Mouse (Mus musculus): ENCODE results near the gene Gm16368. TPM values are rescaled to one million over a fixed set of nuclear protein-coding genes. Genes with fewer than 3 reads are reported as not detected.

Gm16368 gene
- not detected for polyA plus RNA-seq (2017; shearing (Covaris generic))

GRCm38 (mm10) chr12:88083397-88083796 lies at the start of gene Gm16368:
TSS of gene Gm16368 (plus strand) at chr12:88083697.

Other genes starting within 250 kb of the Gm16368 start
- 0.56 TPM for gene Gm2001, start 241.4 kb upstream of the Gm16368 start, polyA plus RNA-seq (2017; shearing (Covaris generic))
- gene Gm2016, start 209.6 kb upstream of the Gm16368 start, polyA plus RNA-seq (2017; shearing (Covaris generic)): not detected
- not detected for gene Gm2022, start 188.3 kb upstream of the Gm16368 start, polyA plus RNA-seq (2017; shearing (Covaris generic))
- gene Gm2035, start 163.8 kb upstream of the Gm16368 start, polyA plus RNA-seq (2017; shearing (Covaris generic)): not detected
- gene Gm2042, start 129.6 kb upstream of the Gm16368 start, polyA plus RNA-seq (2017; shearing (Covaris generic)): not detected
- gene Gm2075, start 71.8 kb upstream of the Gm16368 start, polyA plus RNA-seq (2017; shearing (Covaris generic)): not detected
- gene Gm6803, start 64.9 kb upstream of the Gm16368 start, polyA plus RNA-seq (2017; shearing (Covaris generic)): not detected
- gene Gm2056, start 56.7 kb upstream of the Gm16368 start, polyA plus RNA-seq (2017; shearing (Covaris generic)): not detected
- not detected for gene Gm10436, start 98.4 kb downstream of the Gm16368 start, polyA plus RNA-seq (2017; shearing (Covaris generic))
- gene Gm8332, start 166.4 kb downstream of the Gm16368 start, polyA plus RNA-seq (2017; shearing (Covaris generic)): not detected
- not detected for gene Gm5662, start 190.8 kb downstream of the Gm16368 start, polyA plus RNA-seq (2017; shearing (Covaris generic))
- not detected for gene Gm5039, start 240.3 kb downstream of the Gm16368 start, polyA plus RNA-seq (2017; shearing (Covaris generic))

All from CD4-positive, CD25-positive, alpha-beta regulatory T cell (primary cell).